11 mouse cellular contexts compared by ENCODE assay signal in the genomic region with DNA sequence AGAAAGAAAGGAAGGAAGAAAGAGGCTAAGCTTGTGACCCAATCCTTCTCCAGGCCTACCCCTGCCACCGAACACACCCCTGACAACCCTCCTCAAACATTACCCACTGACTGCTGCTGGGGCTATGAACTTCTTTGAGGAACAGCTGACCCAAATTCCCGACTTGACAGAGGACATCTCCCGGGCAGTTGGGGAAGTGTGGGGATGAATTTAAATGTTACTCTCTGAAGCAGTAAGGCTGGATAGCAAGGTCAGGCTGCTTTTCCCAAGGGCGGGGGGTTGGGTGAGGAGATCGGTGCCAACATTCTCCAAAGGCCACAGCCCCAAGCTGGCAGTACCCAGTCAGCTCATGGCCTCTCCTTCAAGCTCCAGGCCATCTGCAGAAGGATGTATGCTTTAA. TPM values are rescaled to one million over a fixed set of nuclear protein-coding genes. Genes with fewer than 3 reads are reported as not detected.
DNase-seq lines count a peak whose midpoint lies in the region; ATAC-seq lines count a peak whose summit lies in the region.
"Had no signal": no experiment of that assay in that cellular context is flagged by ENCODE, and none has a peak within 500 bp of the region (broad histone marks: within the 10 kb centered on the region; RNA-seq: fewer than 3 reads in every experiment).

No protein-coding gene starts in this region.

- peaks cover 8% of the 10 kb centered on the region for H3K4me1 ChIP-seq in heart, embryonic 16.5 days (ENCODE audit: control insufficient read depth, insufficient read depth, low read length)
- H3K4me1 ChIP-seq in heart, embryonic 10.5 days, result peaks cover 11% of the 10 kb centered on the region; the same call in 1 of the 2 replicates
- peaks cover 56% of the 10 kb centered on the region for H3K4me1 ChIP-seq in liver, embryonic 15.5 days (replicated peaks)
- peaks cover 51% of the 10 kb centered on the region for H3K4me1 ChIP-seq in liver, embryonic 12.5 days
- H3K4me1 ChIP-seq: forebrain, embryonic 15.5 days had no signal

- WGBS in heart, embryonic 16.5 days, result 62% methylated on average over 5 of the region's 5 CpGs
- WGBS in heart, embryonic 10.5 days, result 88% methylated on average over 5 of the region's 5 CpGs
- WGBS in liver, embryonic 15.5 days (ENCODE audit: insufficient replicate concordance), result 78% methylated on average over 5 of the region's 5 CpGs
- WGBS in liver, embryonic 12.5 days (ENCODE audit: insufficient replicate concordance), result 75% methylated on average over 5 of the region's 5 CpGs

- H3K9me3 ChIP-seq in heart, embryonic 16.5 days (replicated peaks; ENCODE audit: control insufficient read depth, low read length), result no peaks in the 10 kb centered on the region
- H3K9me3 ChIP-seq in heart, embryonic 10.5 days, result no peaks in the 10 kb centered on the region
- no peaks in the 10 kb centered on the region for H3K9me3 ChIP-seq in liver, embryonic 15.5 days (replicated peaks)
- peaks cover 7% of the 10 kb centered on the region; the same call in 1 of the 2 replicates for H3K9me3 ChIP-seq in liver, embryonic 12.5 days (replicated peaks)
- H3K9me3 ChIP-seq: forebrain, embryonic 15.5 days had no signal

- no peak for DNase-seq in heart, embryonic 10.5 days (ENCODE audit: low spot score)
- peak; percentile 77 for DNase-seq in adrenal gland, postnatal 10 days
- peak; percentile 62 to 78 for DNase-seq in kidney, postnatal 25 days
- no peak for DNase-seq in urinary bladder, postnatal 10 days (ENCODE audit: low spot score)
- DNase-seq in T-cell, adult 2 months (ENCODE audit: low spot score), result no peak
- DNase-seq: embryo, embryonic 11 days had no signal

- no peaks in the 10 kb centered on the region for H3K36me3 ChIP-seq in heart, embryonic 16.5 days (ENCODE audit: control insufficient read depth, insufficient read depth)
- no peaks in the 10 kb centered on the region for H3K36me3 ChIP-seq in heart, embryonic 10.5 days
- H3K36me3 ChIP-seq in liver, embryonic 15.5 days (replicated peaks), result no peaks in the 10 kb centered on the region
- H3K36me3 ChIP-seq in liver, embryonic 12.5 days, result no peaks in the 10 kb centered on the region
- H3K36me3 ChIP-seq: forebrain, embryonic 15.5 days had no signal

- no peaks in the 10 kb centered on the region for H3K27me3 ChIP-seq in heart, embryonic 16.5 days (ENCODE audit: control insufficient read depth, insufficient read depth, low read length)
- H3K27me3 ChIP-seq in heart, embryonic 10.5 days (ENCODE audit: insufficient read depth, poor library complexity, severe bottlenecking), result no peaks in the 10 kb centered on the region
- 0 out of 2 replicates have a peak, but pooled peaks cover 6% of the 10 kb centered on the region for H3K27me3 ChIP-seq in liver, embryonic 15.5 days
- no peaks in the 10 kb centered on the region; the same call in 1 of the 2 replicates for H3K27me3 ChIP-seq in liver, embryonic 12.5 days (replicated peaks)
- H3K27me3 ChIP-seq: forebrain, embryonic 15.5 days had no signal

- H3K27ac ChIP-seq in heart, embryonic 16.5 days (ENCODE audit: low read length), result no peak overlapping the region
- H3K27ac ChIP-seq in heart, embryonic 10.5 days, result no peak overlapping the region
- peak overlapping the region; percentile 99 for H3K27ac ChIP-seq in liver, embryonic 15.5 days (replicated peaks)
- H3K27ac ChIP-seq in liver, embryonic 12.5 days, result no peak overlapping the region
- H3K27ac ChIP-seq: forebrain, embryonic 15.5 days had no signal

- H3K9ac ChIP-seq in heart, embryonic 16.5 days (ENCODE audit: low read length), result no peak overlapping the region
- H3K9ac ChIP-seq in liver, embryonic 15.5 days, result no peak overlapping the region
- no peak overlapping the region for H3K9ac ChIP-seq in liver, embryonic 12.5 days
- H3K9ac ChIP-seq: forebrain, embryonic 15.5 days had no signal

- H3K4me2 ChIP-seq in heart, embryonic 16.5 days (ENCODE audit: low read depth, low read length), result no peak overlapping the region
- no peak overlapping the region for H3K4me2 ChIP-seq in liver, embryonic 15.5 days
- no peak overlapping the region for H3K4me2 ChIP-seq in liver, embryonic 12.5 days
- H3K4me2 ChIP-seq: forebrain, embryonic 15.5 days had no signal

- peak; percentile 21; the same call in 1 of the 2 replicates for ATAC-seq in heart, embryonic 16.5 days (replicated peaks; ENCODE audit: extremely low read depth, insufficient read depth, low FRiP score)
- no peak for ATAC-seq in liver, embryonic 15.5 days (ENCODE audit: insufficient read depth)
- no peak for ATAC-seq in liver, embryonic 12.5 days
- ATAC-seq: forebrain, embryonic 15.5 days had no signal

- no peak overlapping the region for H3K4me3 ChIP-seq in heart, embryonic 16.5 days (ENCODE audit: low read length)
- H3K4me3 ChIP-seq in heart, embryonic 10.5 days, result no peak overlapping the region
- no peak overlapping the region for H3K4me3 ChIP-seq in liver, embryonic 15.5 days (replicated peaks)
- no peak overlapping the region for H3K4me3 ChIP-seq in liver, embryonic 12.5 days
- H3K4me3 ChIP-seq: forebrain, embryonic 15.5 days had no signal

RNA-seq across cellular contexts. Expression of a gene that starts 24.1 kb away (rescaled TPM):
- 366 and 390 TPM in 2 replicates for polyA plus RNA-seq in heart, embryonic 16.5 days (2015; fragmentation: Nextera tagmentation; extraction: Ambion mirVana)
- polyA plus RNA-seq in heart, embryonic 10.5 days (2016; fragmentation: Nextera tagmentation; extraction: Ambion mirVana), result 506 and 616 TPM in 2 replicates
- polyA plus RNA-seq in liver, embryonic 15.5 days (2015; fragmentation: Nextera tagmentation; extraction: Ambion mirVana), result 499 and 578 TPM in 2 replicates
- polyA plus RNA-seq in liver, embryonic 12.5 days (2016; fragmentation: Nextera tagmentation; extraction: Ambion mirVana), result 664 and 670 TPM in 2 replicates
- 100 to 1,000 TPM; 300 to 322 TPM for total RNA-seq in adrenal gland, postnatal 10 days (2021)

RNA-seq across cellular contexts. Expression of a gene that starts 28.1 kb away (rescaled TPM):
- polyA plus RNA-seq in heart, embryonic 16.5 days (2015; fragmentation: Nextera tagmentation; extraction: Ambion mirVana), result 2.6 and 6.1 TPM in 2 replicates
- 4.6 and 15.2 TPM in 2 replicates for polyA plus RNA-seq in heart, embryonic 10.5 days (2016; fragmentation: Nextera tagmentation; extraction: Ambion mirVana)
- 0.56 and 0.62 TPM in 2 replicates for polyA plus RNA-seq in liver, embryonic 15.5 days (2015; fragmentation: Nextera tagmentation; extraction: Ambion mirVana)
- 1.8 and 2.4 TPM in 2 replicates for polyA plus RNA-seq in liver, embryonic 12.5 days (2016; fragmentation: Nextera tagmentation; extraction: Ambion mirVana)
- 1 to 10 TPM; 1.0 to 1.1 TPM for total RNA-seq in adrenal gland, postnatal 10 days (2021)
- total RNA-seq: megakaryocyte, adult 5-6 weeks had no signal

Comparison
In these comparisons a context has a peak if more than half of its experiments do, and no peak if none do; other contexts are left out.
1. DNase-seq: peak in adrenal gland, postnatal 10 days (single experiment) and kidney, postnatal 25 days (2 of 2); none in heart, embryonic 10.5 days (single experiment), urinary bladder, postnatal 10 days (single experiment) and T-cell, adult 2 months (single experiment).